Mouse (Mus musculus) embryonic stem cell, embryonic (primary cell): ENCODE results near the gene Prm3.

Experiments
- CTCF ChIA-PET, 4 experiments: fragments of 300-600 bp in 2 of 4; fragments of 350-600 bp in 2 of 4; sonication (Branson Sonifier 250); formaldehyde crosslinking; loops; one replicate each; lab custom pipeline; 2022; ENCODE audit warnings: inconsistent platforms in 2 of 4; lab: Charles Lee
- POLR2A ChIA-PET, 4 experiments: fragments of 300-600 bp in 2 of 4; fragments of 350-600 bp in 2 of 4; sonication (Branson Sonifier 250); formaldehyde crosslinking; loops; one replicate each; lab custom pipeline; 2022; ENCODE audit warnings: antibody characterized with exemption in 4 of 4, inconsistent platforms in 1 of 4; lab: Charles Lee

The Prm3 gene

DNA sequence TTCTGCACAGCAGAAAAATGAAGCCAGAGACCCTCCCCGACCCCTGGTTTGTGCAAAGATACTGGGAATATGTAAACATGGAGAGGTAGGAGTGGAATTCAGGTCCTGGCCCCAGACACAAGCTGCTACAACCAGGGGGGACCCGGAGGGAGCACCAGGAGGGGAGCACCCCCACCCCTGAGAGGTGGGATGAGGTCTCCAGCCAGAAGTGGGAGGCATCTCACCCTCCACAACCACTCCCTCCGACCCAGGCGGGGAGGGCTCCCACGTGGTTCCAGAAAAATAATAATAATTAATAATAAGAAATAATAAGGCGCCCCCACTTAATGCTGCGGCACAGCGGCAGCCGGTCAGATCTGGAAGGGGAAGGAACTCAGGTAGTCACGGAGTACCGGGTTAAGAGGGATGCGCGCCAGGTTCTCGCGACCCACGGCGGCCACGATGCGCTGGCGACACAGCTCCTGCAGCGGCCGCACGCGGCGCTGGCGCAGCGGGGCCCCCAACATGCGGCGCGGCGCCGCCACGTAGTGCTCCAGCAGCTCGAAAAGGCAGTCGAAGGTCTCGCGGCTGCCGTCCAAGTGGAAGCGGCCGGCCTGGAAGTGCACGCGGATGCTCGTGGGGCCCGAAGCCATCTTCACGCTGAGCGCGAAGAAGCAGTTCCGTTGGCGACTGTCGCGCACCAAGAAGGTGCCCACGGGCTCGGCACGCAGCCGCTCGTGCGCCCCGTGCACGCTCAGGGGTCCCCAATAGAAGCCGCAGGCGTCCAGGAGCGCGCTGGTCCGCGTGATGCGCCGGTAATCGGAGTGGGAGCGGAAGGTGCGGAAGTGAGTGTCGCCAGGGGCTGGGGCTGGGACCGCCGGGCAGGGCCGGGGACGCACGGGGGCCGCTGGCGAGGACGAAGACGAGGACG lies 6.6 kb downstream of the Prm3 start:
- ChIA-PET POLR2A (interaction anchor here in 3 of 4 experiments (0.7 to 3.2 kb wide), 9 partner anchors 51 to 254 kb away, joined by 3 to 11 read pairs (median 4); partner anchors contain the start of genes Dexi (in 1 of the 3) and Rmi2 (in 1 of the 3)), CTCF (interaction anchor here in 3 of 4 experiments (0.5 to 4.9 kb wide), 6 partner anchors 44 to 218 kb away, joined by 3 to 31 read pairs (median 7); no protein-coding TSS in a partner anchor)

- CTCF ChIA-PET: interaction anchor here in 2 of 4 experiments (1.5 to 3.2 kb wide), 3 partner anchors 118 to 218 kb away, joined by 3 to 17 read pairs (median 7); no protein-coding TSS in a partner anchor
Measured at GRCm38 (mm10) chr16:10783451-10783850, 7.3 kb downstream of the Prm3 start.

DNA sequence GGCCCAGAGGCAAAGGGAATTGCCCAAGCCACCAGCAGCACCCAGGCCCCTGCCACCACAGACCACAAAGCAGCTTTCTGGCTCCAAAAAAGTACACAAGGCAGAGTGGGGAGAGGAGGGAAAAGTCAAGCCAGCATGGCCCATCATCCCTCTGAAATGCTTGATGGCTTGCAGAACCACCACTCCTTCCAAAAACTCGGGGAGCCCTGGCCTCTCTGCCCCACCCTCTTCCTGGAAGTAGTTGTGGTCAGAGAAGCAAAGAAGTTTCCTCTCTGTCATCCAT lies 7.6 kb downstream of the Prm3 start:
- POLR2A ChIA-PET: interaction anchor here in 1 of 4 experiments (1.1 kb wide), 1 partner anchor 43 kb away, joined by 3 read pairs; no protein-coding TSS in a partner anchor

More at GRCm38 (mm10) chr16:10783451-10783850, 7.3 kb downstream of the Prm3 start:
- POLR2A ChIA-PET: interaction anchor here in 3 of 4 experiments (0.7 to 3.2 kb wide), 3 partner anchors 52 to 253 kb away, joined by 3 to 8 read pairs (median 4); partner anchors contain the start of gene Rmi2 (in 1 of the 3)

DNA sequence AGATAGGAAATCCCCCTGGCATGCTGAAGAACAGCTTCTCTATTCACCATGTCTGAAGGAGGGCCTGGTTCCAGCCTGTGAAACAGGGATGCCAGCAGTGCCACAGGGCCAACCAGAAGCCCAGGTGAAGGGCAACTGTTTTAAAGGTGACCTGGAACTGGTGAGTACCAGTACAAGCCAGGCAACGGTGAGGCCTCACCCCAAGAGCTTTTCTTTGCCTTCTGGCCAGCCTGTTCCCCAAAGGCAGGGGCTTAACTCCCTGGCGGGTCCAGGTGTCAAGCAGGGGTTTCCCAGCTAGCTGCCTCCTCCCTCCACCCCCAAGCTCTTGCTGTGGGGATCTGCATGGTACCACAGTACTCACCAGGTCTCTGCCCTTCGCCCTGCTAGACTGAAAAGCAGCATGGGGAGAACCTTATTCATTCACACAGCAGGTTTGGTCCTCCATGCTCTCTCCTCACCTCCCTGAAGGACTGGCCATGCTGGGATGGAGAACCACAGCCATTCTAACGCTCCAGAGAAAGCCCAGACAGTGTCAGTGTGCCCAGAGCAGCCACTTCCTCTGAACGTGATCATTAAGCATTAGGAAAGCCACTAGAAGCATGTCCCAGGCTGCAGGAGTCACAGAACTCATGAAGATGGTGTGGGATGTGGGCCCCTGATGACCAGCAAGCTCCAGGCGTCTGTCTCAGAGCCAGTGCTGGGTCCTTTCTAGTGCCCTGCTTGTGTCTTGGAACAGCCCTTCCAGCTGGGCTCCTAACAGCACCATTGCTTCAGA lies 8.2 kb downstream of the Prm3 start:
- ChIA-PET CTCF (interaction anchor here in 3 of 4 experiments (0.5 to 1.6 kb wide), 10 partner anchors 15 to 416 kb away, joined by 3 to 7 read pairs (median 3); no protein-coding TSS in a partner anchor), POLR2A (interaction anchor here in 2 of 4 experiments (0.7 to 1.6 kb wide), 6 partner anchors 23 to 497 kb away, joined by 3 to 7 read pairs (median 3); no protein-coding TSS in a partner anchor)

More for the DNA sequence above, 7.6 kb downstream of the Prm3 start:
- CTCF ChIA-PET: interaction anchor here in 1 of 4 experiments (1.0 to 1.6 kb wide), 3 partner anchors 118 to 218 kb away, joined by 3 to 7 read pairs (median 5); no protein-coding TSS in a partner anchor

- ChIA-PET POLR2A (interaction anchor here (0.6 to 1.6 kb wide), 10 partner anchors 13 to 496 kb away, joined by 3 to 7 read pairs (median 3); no protein-coding TSS in a partner anchor), CTCF (interaction anchor here (0.5 to 1.6 kb wide), 14 partner anchors 15 to 1632 kb away, joined by 3 to 7 read pairs (median 3); no protein-coding TSS in a partner anchor)
Measured at GRCm38 (mm10) chr16:10781862-10782371, 8.8 kb downstream of the Prm3 start.

- POLR2A ChIA-PET: no interaction called here
- CTCF ChIA-PET: no interaction called here
Measured at GRCm38 (mm10) chr16:10780631-10781120, 10.0 kb downstream of the Prm3 start.

- CTCF ChIA-PET: interaction anchor here in 2 of 4 experiments (0.7 to 1.0 kb wide), 3 partner anchors 9 kb away, joined by 3 to 5 read pairs (median 3); no protein-coding TSS in a partner anchor
Measured at GRCm38 (mm10) chr16:10777579-10778160, 13.0 kb downstream of the Prm3 start.

GRCm38 (mm10) chr16:10776322-10776721 lies 14.4 kb downstream of the Prm3 start:
- ChIA-PET CTCF (interaction anchor here in 1 of 4 experiments (0.5 kb wide), 1 partner anchor 462 kb away, joined by 3 read pairs; no protein-coding TSS in a partner anchor), POLR2A (interaction anchor here in 2 of 4 experiments (0.7 to 1.1 kb wide), 4 partner anchors 9 to 200 kb away, joined by 3 read pairs; no protein-coding TSS in a partner anchor)

More at GRCm38 (mm10) chr16:10777579-10778160, 13.0 kb downstream of the Prm3 start:
- POLR2A ChIA-PET: interaction anchor here in 1 of 4 experiments (0.9 to 1.4 kb wide), 3 partner anchors 9 to 365 kb away, joined by 3 read pairs; partner anchors contain the start of gene Nubp1

- POLR2A ChIA-PET: interaction anchor here in 1 of 4 experiments (0.9 kb wide), 1 partner anchor 243 kb away, joined by 3 read pairs; no protein-coding TSS in a partner anchor
- CTCF ChIA-PET: interaction anchor here in 2 of 4 experiments (0.6 to 1.6 kb wide), 3 partner anchors 11 to 20 kb away, joined by 3 to 7 read pairs (median 3); partner anchors contain the start of gene Socs1 (in 1 of the 2)
Measured at GRCm38 (mm10) chr16:10774726-10775125, 16.0 kb downstream of the Prm3 start.

DNA sequence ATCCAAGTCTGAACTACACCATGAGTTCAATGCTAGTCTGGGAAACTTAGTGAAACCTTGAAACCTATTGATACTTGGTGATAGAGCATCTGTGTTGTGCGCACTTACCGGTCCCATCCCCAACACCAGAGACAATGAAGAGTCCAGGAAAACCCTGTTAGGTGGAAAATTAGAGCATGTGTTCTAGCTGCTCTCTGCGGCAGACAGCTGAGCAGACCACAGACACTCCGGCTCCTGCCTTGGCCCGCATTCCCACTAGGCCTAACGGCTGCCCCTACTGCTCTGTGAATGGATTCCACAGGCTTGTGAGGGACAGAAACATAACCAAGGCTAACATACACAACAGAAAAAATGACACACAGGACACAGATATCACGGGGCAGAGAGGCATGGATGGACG lies 17.2 kb downstream of the Prm3 start:
- CTCF ChIA-PET: interaction anchor here in 1 of 4 experiments (0.5 kb wide), 1 partner anchor 50 kb away, joined by 5 read pairs; no protein-coding TSS in a partner anchor

DNA sequence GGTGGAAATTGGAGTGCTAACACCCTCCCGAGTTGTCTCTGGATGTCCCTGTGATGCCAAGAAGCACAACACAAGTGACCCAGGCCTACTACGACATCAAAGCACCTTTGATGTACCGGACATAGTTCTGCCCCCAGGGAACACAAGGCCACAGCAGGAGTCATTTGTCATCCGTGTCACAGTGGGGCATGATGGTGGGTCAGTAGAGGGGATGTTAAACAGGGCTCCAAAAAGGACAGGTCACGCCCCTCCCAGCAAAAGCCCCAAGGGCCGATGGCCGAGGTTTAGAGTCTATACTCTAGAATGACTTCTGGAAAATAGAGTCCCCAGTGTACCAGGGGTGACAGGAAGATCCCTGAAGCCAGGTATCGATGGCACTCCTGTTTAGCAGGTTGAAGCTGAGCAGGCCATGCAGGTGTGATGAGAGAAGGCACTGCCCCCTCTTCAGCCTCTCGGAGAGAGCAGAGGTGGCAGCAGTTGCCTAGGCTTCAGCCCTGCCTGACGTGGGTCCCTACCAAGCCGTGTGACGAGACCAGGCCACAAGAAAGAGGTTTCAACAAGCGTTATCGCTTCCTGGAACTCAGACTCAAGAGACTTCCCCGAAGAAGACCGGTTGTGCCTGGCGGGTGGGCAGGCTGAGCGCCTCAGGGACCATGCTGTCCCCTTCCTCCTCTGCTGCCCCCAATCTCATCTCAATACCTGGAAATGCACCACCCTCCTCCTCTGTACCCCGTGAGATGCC lies 18.8 kb downstream of the Prm3 start:
- ChIA-PET POLR2A (no interaction called here), CTCF (no interaction called here)

More for the DNA sequence above, 17.2 kb downstream of the Prm3 start:
- POLR2A ChIA-PET: no interaction called here

GRCm38 (mm10) chr16:10770531-10771325 lies 20.0 kb downstream of the Prm3 start:
- CTCF ChIA-PET: interaction anchor here in 3 of 4 experiments (0.5 to 1.4 kb wide), 5 partner anchors 10 to 205 kb away, joined by 3 to 5 read pairs (median 4); no protein-coding TSS in a partner anchor
- POLR2A ChIA-PET: interaction anchor here in 1 of 4 experiments (0.7 to 1.1 kb wide), 4 partner anchors 14 to 201 kb away, joined by 3 to 6 read pairs (median 3); partner anchors contain the start of gene Socs1

GRCm38 (mm10) chr16:10769661-10770060 lies 21.1 kb downstream of the Prm3 start:
- ChIA-PET CTCF (interaction anchor here (0.6 to 1.4 kb wide), 7 partner anchors 12 to 430 kb away, joined by 3 to 4 read pairs (median 3); no protein-coding TSS in a partner anchor), POLR2A (interaction anchor here in 3 of 4 experiments (0.7 to 1.2 kb wide), 3 partner anchors 10 to 116 kb away, joined by 3 to 4 read pairs (median 3); no protein-coding TSS in a partner anchor)

DNA sequence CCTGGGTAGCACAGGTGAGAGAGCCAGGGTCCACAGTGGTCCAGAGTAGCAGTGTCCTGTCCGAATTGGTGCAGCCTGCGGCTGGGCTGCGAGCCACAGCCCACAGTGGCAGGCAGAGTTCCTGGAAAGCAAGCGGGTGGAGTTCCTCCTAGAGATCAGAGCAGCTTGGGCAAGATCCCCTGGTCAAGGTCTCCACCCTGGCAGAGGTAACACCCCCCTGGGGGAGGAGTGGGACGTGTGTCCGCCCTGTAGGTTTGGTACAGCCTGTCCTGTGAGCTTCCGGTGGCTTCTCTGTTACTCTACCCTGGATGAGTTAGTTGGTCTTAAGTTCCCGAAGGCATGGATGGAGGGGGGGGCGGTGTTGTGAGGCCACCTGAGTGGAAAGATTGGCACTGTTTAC lies 21.9 kb downstream of the Prm3 start:
- ChIA-PET POLR2A (interaction anchor here in 1 of 4 experiments (1.2 kb wide), 1 partner anchor 9 kb away, joined by 3 read pairs; no protein-coding TSS in a partner anchor), CTCF (interaction anchor here in 1 of 4 experiments (0.7 kb wide), 1 partner anchor 9 kb away, joined by 3 read pairs; no protein-coding TSS in a partner anchor)

- POLR2A ChIA-PET: interaction anchor here in 1 of 4 experiments (1.0 kb wide), 1 partner anchor 127 kb away, joined by 3 read pairs; no protein-coding TSS in a partner anchor
- CTCF ChIA-PET: interaction anchor here (0.6 to 1.2 kb wide), 10 partner anchors 15 to 506 kb away, joined by 3 to 5 read pairs (median 3); partner anchors contain the start of gene Tnp2 (in 1 of the 4)
Measured at GRCm38 (mm10) chr16:10767158-10767557, 23.6 kb downstream of the Prm3 start.
